Mouse (Mus musculus) heart, postnatal 0 days (tissue): ENCODE data around the gene Efr3b.

Experiments
- CTCF ChIP-seq: IDR thresholded peaks from 2 replicates; pipeline ENCODE4 v1.5.1; 2016; ENCODE audit warnings: antibody characterized with exemption, control low read depth, low read depth
- EP300 ChIP-seq: IDR thresholded peaks from 2 replicates; pipeline ENCODE4 v1.6.1; 2016; ENCODE audit warnings: antibody characterized with exemption, low read depth

DNA sequence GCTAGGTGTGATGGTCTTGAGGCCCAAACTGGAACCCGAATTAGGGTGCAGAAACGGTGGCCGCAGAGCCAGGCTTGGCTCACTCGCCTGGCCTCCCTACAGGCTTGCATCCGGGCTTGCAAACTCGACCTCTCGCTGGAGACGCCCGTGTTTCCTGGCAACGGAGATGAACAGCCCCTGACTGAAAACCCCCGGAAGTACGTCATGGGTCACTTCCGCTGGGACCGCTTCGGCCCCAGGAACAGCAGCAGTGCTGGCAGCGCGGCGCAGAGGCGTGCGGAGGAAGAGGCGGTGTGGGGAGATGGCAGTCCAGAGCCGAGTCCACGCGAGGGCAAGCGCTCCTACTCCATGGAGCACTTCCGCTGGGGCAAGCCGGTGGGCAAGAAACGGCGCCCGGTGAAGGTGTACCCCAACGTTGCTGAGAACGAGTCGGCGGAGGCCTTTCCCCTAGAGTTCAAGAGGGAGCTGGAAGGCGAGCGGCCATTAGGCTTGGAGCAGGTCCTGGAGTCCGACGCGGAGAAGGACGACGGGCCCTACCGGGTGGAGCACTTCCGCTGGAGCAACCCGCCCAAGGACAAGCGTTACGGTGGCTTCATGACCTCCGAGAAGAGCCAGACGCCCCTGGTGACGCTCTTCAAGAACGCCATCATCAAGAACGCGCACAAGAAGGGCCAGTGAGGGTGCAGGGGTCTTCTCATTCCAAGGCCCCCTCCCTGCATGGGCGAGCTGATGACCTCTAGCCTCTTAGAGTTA is 78.7 kb downstream of the Efr3b start:
- TF ChIP-seq EP300, result peak; percentile 41; the same call in 1 of the 2 replicates
- TF ChIP-seq CTCF, result no peak
